ENCODE assay signal across 22 mouse cellular contexts in the genomic region with DNA sequence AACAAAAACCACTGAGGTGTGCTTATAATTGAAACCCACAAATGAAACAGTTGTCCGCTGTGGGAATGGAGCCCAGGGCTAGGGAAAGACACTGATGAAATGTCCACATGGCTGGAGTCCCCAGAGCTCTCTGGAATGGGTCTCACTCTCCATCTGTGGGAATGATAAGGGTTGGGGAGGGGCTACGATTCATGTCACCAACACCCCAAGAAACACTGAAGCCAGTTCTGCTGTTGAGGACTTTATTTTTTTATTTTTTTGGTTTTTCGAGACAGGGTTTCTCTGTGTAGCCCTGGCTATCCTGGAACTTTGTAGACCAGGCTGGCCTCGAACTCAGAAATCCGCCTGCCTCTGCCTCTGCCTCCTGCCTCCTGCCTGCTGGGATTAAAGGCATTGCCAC. TPM values are rescaled to one million over a fixed set of nuclear protein-coding genes. Genes with fewer than 3 reads are reported as not detected.
DNase-seq lines count a peak whose midpoint lies in the region; ATAC-seq and TF ChIP-seq lines count a peak whose summit lies in the region.
"Had no signal": no experiment of that assay in that cellular context is flagged by ENCODE, and none has a peak within 500 bp of the region (broad histone marks: within the 10 kb centered on the region; RNA-seq: fewer than 3 reads in every experiment).

No protein-coding gene starts in this region.

- no peak overlapping the region for H3K9ac ChIP-seq in heart, adult 2 months (ENCODE audit: low read depth, low read length)
- H3K9ac ChIP-seq in hindbrain, embryonic 15.5 days: no peak overlapping the region
- H3K9ac ChIP-seq in hindbrain, embryonic 12.5 days: no peak overlapping the region
- H3K9ac ChIP-seq in liver, embryonic 11.5 days (ENCODE audit: low read depth, low read length): no peak overlapping the region; the same call in 1 of the 2 replicates
- H3K9ac ChIP-seq in MEL (ENCODE audit: control insufficient read depth, low read depth, low read length, poor library complexity, severe bottlenecking): no peak overlapping the region
- H3K9ac ChIP-seq: forebrain, postnatal 0 days; limb, embryonic 15.5 days had no signal

- no peak for TF ChIP-seq EP300 in heart, adult 2 months (IDR thresholded peaks at IDR 0.05; ENCODE audit: insufficient read depth, low read depth, low read length)
- no peak for TF ChIP-seq EP300 in MEL (IDR thresholded peaks at IDR 0.05; ENCODE audit: low read depth in 1 of 2, low read length in 2 of 2)

- no peaks in the 10 kb centered on the region for H3K36me3 ChIP-seq in heart, adult 2 months (ENCODE audit: control insufficient read depth, insufficient read depth, low read length)
- H3K36me3 ChIP-seq in hindbrain, embryonic 15.5 days: no peaks in the 10 kb centered on the region
- H3K36me3 ChIP-seq in hindbrain, embryonic 12.5 days: no peaks in the 10 kb centered on the region
- no peaks in the 10 kb centered on the region for H3K36me3 ChIP-seq in liver, embryonic 11.5 days (ENCODE audit: control insufficient read depth, insufficient read depth, low read length)
- H3K36me3 ChIP-seq in MEL (ENCODE audit: control insufficient read depth in 1 of 2, insufficient read depth in 2 of 2, low read length in 2 of 2): no peaks in the 10 kb centered on the region
- H3K36me3 ChIP-seq: forebrain, embryonic 10.5 days; heart, embryonic 10.5 days; limb, embryonic 15.5 days had no signal

- H3K27me3 ChIP-seq in heart, adult 2 months (ENCODE audit: control insufficient read depth, insufficient read depth, low read length): no peaks in the 10 kb centered on the region
- H3K27me3 ChIP-seq in hindbrain, embryonic 15.5 days: no peaks in the 10 kb centered on the region
- peaks cover 4% of the 10 kb centered on the region; the same call in 1 of the 2 replicates for H3K27me3 ChIP-seq in hindbrain, embryonic 12.5 days
- H3K27me3 ChIP-seq in liver, embryonic 11.5 days (replicated peaks; ENCODE audit: control insufficient read depth, insufficient read depth, low read length): no peaks in the 10 kb centered on the region
- H3K27me3 ChIP-seq in MEL (ENCODE audit: control insufficient read depth in 1 of 2, insufficient read depth in 2 of 2, low read length in 2 of 2): no peaks in the 10 kb centered on the region
- H3K27me3 ChIP-seq: Patski had no signal

- intact Hi-C loops in heart, adult 2 months (cut with DNase I): no loop called here

- WGBS in heart, adult 2 months: 71% methylated on average over 5 of the region's 5 CpGs
- WGBS in hindbrain, embryonic 15.5 days: 81% methylated on average over 5 of the region's 5 CpGs
- WGBS in hindbrain, embryonic 12.5 days: 78% methylated on average over 5 of the region's 5 CpGs
- 71% methylated on average over 5 of the region's 5 CpGs for WGBS in liver, embryonic 11.5 days

- no peak for TF ChIP-seq RAD21 in MEL (IDR thresholded peaks at IDR 0.05; ENCODE audit: low read depth, low read length)

- H3K4me3 ChIP-seq in heart, adult 2 months: no peak overlapping the region
- H3K4me3 ChIP-seq in hindbrain, embryonic 15.5 days: no peak overlapping the region
- H3K4me3 ChIP-seq in hindbrain, embryonic 12.5 days: no peak overlapping the region
- no peak overlapping the region for H3K4me3 ChIP-seq in liver, embryonic 11.5 days (ENCODE audit: low read depth, low read length)
- H3K4me3 ChIP-seq in MEL (ENCODE audit: control insufficient read depth in 1 of 2, insufficient read depth in 1 of 2, low read depth in 2 of 2, low read length in 2 of 2): peak overlapping the region; percentile 37 to 48; a peak in 2 of 4 replicates
- H3K4me3 ChIP-seq: heart, embryonic 10.5 days; limb, embryonic 15.5 days had no signal

- DNase-seq in heart, adult 11 months: peak; percentile 94
- no peak for DNase-seq in heart, adult 2 months
- DNase-seq in liver, embryonic 11.5 days (ENCODE audit: low spot score): no peak
- no peak for DNase-seq in liver
- DNase-seq in MEL (ENCODE audit: low read depth, low spot score): no peak
- DNase-seq in urinary bladder, postnatal 4 days (ENCODE audit: low spot score in 2 of 2): no peak
- DNase-seq: adrenal gland, postnatal 36 days; cerebellum, adult 9-10 months; forebrain, postnatal 0 days; gastrocnemius, postnatal 36 days; kidney, adult 11 months; kidney, postnatal 14 days; layer of hippocampus, postnatal 36 days; lung, adult 2 months; lung, postnatal 4 days; midbrain, embryonic 14.5 days had no signal

- TF ChIP-seq POLR2A in heart, adult 2 months (IDR thresholded peaks at IDR 0.05; ENCODE audit: insufficient read depth, low read depth, low read length): no peak
- TF ChIP-seq POLR2A in MEL (IDR thresholded peaks at IDR 0.05; ENCODE audit: control insufficient read depth in 1 of 2, insufficient read depth in 1 of 2, low read depth in 1 of 2, low read length in 2 of 2, poor library complexity in 1 of 2): no peak

- peaks cover 1% of the 10 kb centered on the region; the same call in 1 of the 2 replicates for H3K4me1 ChIP-seq in heart, adult 2 months (ENCODE audit: control insufficient read depth, insufficient read depth, low read length)
- peaks cover 33% of the 10 kb centered on the region for H3K4me1 ChIP-seq in hindbrain, embryonic 15.5 days (replicated peaks)
- peaks cover 22% of the 10 kb centered on the region for H3K4me1 ChIP-seq in hindbrain, embryonic 12.5 days
- peaks cover 13% of the 10 kb centered on the region for H3K4me1 ChIP-seq in liver, embryonic 11.5 days (replicated peaks; ENCODE audit: control insufficient read depth, insufficient read depth, low read length)
- peaks cover 0 to 4% of the 10 kb centered on the region in 2 experiments; a peak in 1 of 4 replicates for H3K4me1 ChIP-seq in MEL (ENCODE audit: control insufficient read depth in 1 of 2, insufficient read depth in 2 of 2, low read length in 2 of 2)

- 0 out of 2 replicates have a peak overlapping the region, but pooled peaks have one; percentile 11 for H3K4me2 ChIP-seq in hindbrain, embryonic 15.5 days
- H3K4me2 ChIP-seq in hindbrain, embryonic 12.5 days (replicated peaks): no peak overlapping the region
- H3K4me2 ChIP-seq in liver, embryonic 11.5 days: peak overlapping the region; percentile 16; the same call in 1 of the 2 replicates

- H3K79me2 ChIP-seq in heart, adult 2 months (replicated peaks; ENCODE audit: control insufficient read depth, insufficient read depth, low read length): no peaks in the 10 kb centered on the region
- no peaks in the 10 kb centered on the region for H3K79me2 ChIP-seq in MEL (ENCODE audit: control insufficient read depth, insufficient read depth, low read length, poor library complexity)

- no peak for ATAC-seq in hindbrain, embryonic 15.5 days (ENCODE audit: low FRiP score, low read depth)
- ATAC-seq in hindbrain, embryonic 12.5 days (ENCODE audit: low FRiP score): no peak
- no peak for ATAC-seq in liver, embryonic 11.5 days (replicated peaks; ENCODE audit: low FRiP score)
- ATAC-seq: Patski had no signal

- H3K27ac ChIP-seq in heart, adult 2 months: no peak overlapping the region
- no peak overlapping the region for H3K27ac ChIP-seq in hindbrain, embryonic 15.5 days (replicated peaks)
- no peak overlapping the region for H3K27ac ChIP-seq in hindbrain, embryonic 12.5 days
- no peak overlapping the region for H3K27ac ChIP-seq in liver, embryonic 11.5 days (ENCODE audit: low read depth, low read length)
- H3K27ac ChIP-seq in MEL (ENCODE audit: control insufficient read depth, low read depth, low read length): no peak overlapping the region
- H3K27ac ChIP-seq: forebrain, embryonic 10.5 days; heart, embryonic 10.5 days; limb, embryonic 15.5 days had no signal

- TF ChIP-seq CTCF in heart, adult 2 months (IDR thresholded peaks at IDR 0.05): no peak
- TF ChIP-seq CTCF in MEL (IDR thresholded peaks at IDR 0.05 in 2 of 3, conservative IDR thresholded peaks at IDR 0.05 in 1 of 3; ENCODE audit: control insufficient read depth in 1 of 3, insufficient read depth in 1 of 3, low read depth in 2 of 3, low read length in 3 of 3, poor library complexity in 1 of 3, severe bottlenecking in 1 of 3): no peak

- no peaks in the 10 kb centered on the region for H3K9me3 ChIP-seq in hindbrain, embryonic 15.5 days
- no peaks in the 10 kb centered on the region for H3K9me3 ChIP-seq in hindbrain, embryonic 12.5 days (replicated peaks)
- no peaks in the 10 kb centered on the region for H3K9me3 ChIP-seq in liver, embryonic 11.5 days (ENCODE audit: control insufficient read depth, low read length)
- no peaks in the 10 kb centered on the region for H3K9me3 ChIP-seq in MEL (replicated peaks; ENCODE audit: insufficient read depth, low read length)
- H3K9me3 ChIP-seq: forebrain, embryonic 10.5 days; heart, embryonic 10.5 days; limb, embryonic 15.5 days had no signal

TF ChIP-seq in MEL, 35 proteins besides CTCF, POLR2A, EP300 and RAD21:
- no peak for TF ChIP-seq MAFK (IDR thresholded peaks at IDR 0.05; ENCODE audit: borderline replicate concordance, low read depth, low read length)
- no peak for TF ChIP-seq SMC3 (IDR thresholded peaks at IDR 0.05; ENCODE audit: low read depth, low read length)

RNA-seq across cellular contexts. Expression of gene Calm2, which starts 56.8 kb away (rescaled TPM):
- 100 to 1,000 TPM; 132 to 145 TPM for total RNA-seq in heart, adult 2 months (2021)
- polyA plus RNA-seq in heart, adult 2 months (2012; rRNA removed): 36.7 and 86.5 TPM in 2 replicates
- polyA plus RNA-seq in hindbrain, embryonic 15.5 days (2015; fragmentation: Nextera tagmentation; extraction: Ambion mirVana): 2,472 and 2,541 TPM in 2 replicates
- polyA plus RNA-seq in hindbrain, embryonic 12.5 days (2016; fragmentation: Nextera tagmentation; extraction: Ambion mirVana): 1,282 and 1,370 TPM in 2 replicates
- 744 and 764 TPM in 2 replicates for polyA plus RNA-seq in liver, embryonic 11.5 days (2014; fragmentation: Nextera tagmentation; extraction: Ambion mirVana)
- total RNA-seq in MEL (2012; rRNA removed): 208 and 253 TPM in 2 replicates
- polyA plus RNA-seq in MEL (2012; ENCODE audit: insufficient read depth in 1 of 2, insufficient read length in 2 of 2, low read depth in 1 of 2, low replicate concordance in 2 of 2, missing spikeins in 1 of 2): 100 to 1,000 TPM; 126 to 321 TPM

Comparison
In these comparisons a context has a peak if more than half of its experiments do, and no peak if none do; other contexts are left out.
1. H3K4me3 ChIP-seq: peak in MEL (2 of 2); none in heart, adult 2 months (single experiment), hindbrain, embryonic 15.5 days (single experiment), hindbrain, embryonic 12.5 days (single experiment) and liver, embryonic 11.5 days (single experiment).